Mouse (Mus musculus) MN1 (cell line): ENCODE measurements around the gene Trit1.
A peak's percentile ranks its signal among the peaks of the same experiment; 100 is the strongest.
"Not testable (repeated sequence)": the region's sequence is repeated elsewhere in the genome, so short reads cannot be mapped to it uniquely, and the experiment has no call there.

ENCODE experiments used
- DNase-seq: peaks from one replicate; pipeline ENCODE4 v3.0.0-alpha.2; 2016; ENCODE audit warnings: low spot score

The Trit1 gene

DNA sequence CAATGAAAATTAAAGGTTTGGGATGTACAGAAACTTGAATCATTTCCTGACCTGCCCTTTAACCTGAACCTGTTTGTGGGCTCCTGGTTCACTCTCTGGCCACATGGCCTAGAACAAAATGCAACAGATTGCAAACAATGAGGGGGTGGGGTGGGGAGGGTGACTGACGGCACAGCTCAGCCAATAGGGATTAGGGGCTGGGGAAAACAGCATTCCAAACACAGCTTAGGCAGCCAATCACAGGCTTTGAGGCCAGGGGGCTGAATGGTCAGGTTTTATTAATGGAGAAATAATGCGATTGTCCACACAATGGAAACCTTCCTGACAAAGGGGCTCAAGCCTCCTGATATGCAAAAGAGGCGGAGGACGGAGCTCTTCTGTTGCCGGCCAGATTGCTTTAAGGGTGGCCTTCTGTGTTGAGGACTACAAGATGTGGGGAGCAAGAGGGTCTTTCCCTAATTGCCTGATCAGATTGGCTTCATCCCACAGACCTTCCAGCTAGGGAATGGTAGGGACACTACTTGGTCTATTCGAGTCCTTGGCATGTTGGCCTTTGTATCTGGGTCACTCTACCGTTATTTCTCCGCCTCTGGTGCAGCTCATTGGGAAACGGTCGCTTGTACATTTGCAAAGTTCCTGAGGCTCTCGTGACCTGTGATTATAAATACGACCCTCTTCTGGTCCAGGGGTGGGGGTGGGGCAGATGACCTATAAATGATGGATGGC is 17.7 kb upstream of the Trit1 start:
- DNase-seq = peak; percentile 14

DNA sequence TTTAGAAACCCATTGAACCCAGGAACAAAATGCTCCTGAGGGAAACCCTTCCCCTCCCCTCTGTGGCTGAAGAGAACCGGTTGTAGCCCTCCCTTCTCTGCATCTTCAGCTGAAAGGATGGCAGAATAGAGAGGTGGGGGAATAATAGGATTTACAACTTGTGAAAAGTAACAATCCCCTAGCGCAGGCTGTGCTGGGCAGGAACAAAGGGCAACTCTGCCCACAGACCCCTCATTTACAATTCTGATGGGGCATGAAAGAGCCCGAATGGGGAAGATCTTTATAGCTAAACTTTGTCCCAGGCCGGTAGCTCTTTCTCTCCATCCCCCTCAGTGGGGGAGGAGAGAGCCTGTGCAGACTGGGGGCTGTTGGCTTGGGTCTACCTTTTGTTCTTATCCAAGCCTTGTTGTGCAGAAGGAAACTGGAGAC is 17.1 kb upstream of the Trit1 start:
- DNase-seq = no peak

DNA sequence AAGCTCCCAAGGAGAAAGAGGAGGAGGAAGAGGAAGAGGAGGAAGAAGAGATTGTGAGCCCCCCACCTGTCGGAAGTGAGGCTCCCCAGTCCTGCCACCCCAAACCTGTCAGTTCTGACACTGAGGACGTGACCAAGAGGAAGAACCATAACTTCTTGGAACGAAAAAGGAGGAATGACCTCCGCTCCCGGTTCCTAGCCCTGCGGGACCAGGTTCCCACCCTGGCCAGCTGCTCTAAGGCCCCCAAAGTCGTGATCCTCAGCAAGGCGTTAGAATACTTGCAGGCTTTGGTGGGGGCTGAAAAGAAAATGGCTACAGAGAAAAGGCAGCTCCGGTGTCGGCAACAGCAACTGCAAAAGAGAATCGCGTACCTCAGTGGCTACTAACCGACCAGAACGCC is 16.3 kb upstream of the Trit1 start:
- DNase-seq = no peak

DNA sequence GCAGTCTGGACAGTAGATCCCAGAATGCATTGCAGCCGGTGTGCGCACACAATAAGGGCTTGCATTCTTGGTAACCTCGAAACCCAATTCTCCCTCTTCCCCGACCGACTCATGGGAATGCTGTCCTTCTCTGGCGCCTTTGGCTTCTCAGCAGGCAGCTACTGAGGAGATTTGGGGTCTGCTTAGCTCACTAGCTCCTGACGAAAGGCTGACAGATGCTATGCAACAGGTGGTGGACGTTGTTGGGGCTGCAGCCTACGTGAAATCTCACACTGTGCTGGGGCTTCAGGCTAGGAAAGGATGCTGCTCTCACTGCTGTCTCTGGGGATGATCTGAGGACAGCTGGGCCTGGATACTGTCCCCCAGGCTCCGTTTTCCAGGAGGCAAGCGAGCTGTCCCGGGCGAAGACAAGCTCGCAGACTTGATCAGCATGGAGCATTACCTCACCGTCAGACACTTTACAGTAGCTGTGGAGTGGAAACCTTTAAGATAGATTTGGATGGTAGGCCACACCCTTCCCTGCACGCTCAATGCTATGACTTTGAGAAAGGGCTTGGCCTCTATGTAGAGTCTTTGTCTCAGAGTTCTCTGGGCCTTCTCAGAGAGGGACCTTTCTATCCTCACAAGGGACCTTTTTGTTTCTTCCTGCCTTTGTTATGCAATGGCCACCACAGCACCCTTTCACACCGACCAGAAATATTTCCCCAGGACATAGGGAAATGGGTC is 15.6 kb upstream of the Trit1 start:
- no peak for DNase-seq

DNA sequence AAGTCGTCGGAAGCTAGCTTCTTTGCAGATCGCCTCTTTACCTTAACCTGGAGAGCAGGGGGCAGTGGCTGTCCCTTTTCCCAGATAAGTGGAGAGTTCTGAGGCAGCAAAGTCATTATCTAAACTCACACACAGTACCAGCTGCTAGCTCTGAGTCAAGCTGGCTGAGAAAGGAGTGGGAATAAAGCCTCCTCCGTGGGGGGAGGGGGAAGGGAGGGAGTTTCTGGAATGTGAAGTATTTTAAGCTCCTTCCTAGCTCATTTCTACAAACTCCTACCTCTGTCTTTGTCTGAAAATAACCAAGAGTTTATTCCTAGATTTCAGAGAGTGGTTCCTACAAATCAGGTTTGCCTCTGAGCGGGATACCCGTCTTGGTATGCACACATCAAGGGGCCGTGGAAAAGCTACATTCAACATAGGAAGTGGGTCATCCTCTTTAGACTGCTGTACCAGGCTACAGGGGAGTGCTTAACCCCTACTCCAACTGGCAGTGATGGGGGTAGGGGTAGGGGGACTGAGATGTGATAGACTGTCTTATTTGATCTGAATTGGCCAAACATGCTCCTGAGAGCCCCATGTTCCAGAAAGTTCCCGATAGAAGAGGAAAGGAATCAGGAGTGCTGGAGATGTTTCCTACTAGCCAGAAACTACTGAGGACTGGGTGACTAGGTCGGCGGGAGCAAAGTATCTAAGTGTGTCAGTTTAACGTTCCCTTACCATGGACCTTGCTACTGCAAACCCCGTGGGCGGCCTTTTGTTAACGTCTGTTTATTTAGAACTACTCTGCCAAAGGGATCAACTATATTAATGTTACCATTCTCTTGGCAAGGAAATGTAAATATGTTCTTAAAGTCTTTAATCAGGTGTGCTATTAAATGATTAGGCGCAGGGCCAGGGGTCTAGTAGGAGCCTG is 11.1 kb upstream of the Trit1 start:
- DNase-seq = no peak

DNA sequence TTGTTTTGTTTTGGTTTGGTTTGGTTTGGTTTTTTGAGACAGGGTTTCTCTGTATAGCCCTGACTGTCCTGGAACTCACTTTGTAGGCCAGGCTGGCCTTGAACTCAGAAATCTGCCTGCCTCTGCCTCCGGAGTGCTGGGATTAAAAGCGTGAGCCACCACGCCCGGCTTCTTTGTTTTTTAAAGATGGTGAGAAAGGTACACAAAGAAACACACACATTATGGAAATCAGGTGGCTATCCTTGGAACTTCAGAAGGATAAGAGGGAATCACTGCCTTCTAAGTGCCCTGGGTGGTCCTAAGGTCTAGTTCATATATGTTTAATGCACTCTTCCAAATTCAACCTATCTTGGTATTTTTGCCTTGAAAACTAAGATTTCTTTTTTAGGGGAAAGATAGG is 3.9 kb upstream of the Trit1 start:
- not testable (repeated sequence) for DNase-seq

DNA sequence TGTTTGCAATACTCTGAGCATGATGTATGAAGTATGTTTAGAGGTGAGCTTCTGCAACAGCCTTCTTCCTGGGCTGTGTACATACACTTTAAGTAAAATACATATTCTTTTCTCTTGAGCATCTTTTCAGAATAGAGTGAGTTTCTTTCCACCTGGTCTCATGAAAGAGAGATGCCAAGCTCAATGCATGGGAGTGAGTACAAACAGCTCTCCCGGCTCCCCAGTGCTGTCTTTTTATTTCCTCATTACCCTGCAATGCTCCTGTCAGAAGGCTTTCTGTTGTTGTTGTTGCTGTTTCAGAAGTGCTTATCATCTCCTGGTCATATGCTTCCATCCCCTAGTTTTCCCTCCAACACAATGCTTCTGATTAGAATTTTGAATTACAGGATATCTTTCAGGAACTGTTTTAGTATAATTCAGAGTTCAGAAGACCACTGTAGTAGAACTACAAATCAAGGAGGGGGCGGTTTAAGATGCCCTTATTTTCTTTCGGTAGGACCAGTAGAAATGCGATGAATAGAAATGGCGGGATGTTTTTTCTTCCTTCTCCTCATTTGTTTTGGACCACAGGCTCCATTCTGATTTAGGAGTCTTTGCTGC is 3.0 kb upstream of the Trit1 start:
- DNase-seq = no peak

DNA sequence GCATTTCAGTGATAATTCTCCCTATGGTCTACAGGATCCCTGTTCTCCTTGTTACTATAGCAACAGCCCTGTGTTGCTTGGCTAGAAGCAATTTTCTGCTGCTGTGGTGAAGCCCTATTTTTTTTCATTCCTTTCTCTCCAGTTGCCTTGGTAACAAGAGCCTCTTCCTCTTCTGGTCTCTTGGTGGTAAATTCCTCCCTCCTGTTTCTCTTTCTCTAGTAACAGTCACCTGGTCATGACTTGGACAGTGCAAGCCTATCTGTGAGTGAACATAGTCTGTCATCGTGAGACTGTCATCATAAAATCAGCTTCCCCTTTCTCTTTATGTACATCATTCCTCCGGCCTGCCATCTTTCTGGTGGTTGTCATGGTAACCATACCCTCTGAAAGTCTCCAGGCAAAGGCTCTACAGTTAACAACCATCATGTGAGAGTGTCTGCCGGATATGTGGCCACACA is 2.4 kb upstream of the Trit1 start:
- DNase-seq = peak; percentile 59

DNA sequence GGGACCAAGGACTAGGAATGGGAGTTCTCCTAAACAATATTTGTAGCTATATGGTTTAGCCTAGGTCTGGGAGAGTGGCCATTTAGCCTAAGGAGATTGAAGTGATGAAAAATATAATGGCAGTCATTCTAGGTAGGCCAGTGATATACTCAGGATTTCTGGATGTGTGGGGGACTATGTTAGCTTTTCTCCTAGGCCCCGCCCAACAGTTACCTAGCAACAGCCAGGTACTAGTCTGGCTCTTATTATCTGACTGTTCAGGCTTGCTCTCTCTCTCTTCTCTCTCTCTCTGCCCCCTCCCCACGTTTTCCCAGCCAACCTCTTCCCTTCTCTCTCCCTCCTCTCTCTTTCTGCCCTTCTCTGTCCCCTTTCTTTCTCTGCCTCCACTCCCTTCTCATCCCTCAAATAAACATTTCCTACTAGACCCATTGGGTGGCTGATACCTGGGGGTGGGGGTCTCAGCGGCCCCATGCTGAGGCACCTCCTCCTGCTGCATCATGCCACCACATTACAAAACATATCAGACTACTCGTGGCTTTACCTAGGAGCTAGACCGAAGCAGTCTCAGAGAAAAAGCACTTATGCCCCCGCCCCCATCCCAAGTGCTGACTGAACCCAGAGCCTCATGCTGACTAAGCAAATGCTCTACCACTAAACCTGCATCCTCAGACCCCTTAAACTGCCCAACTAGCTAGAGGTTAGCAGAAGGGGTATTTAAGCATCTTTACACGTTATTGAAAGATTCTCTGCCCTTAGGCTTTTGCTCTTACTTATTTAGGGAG is 1.7 kb upstream of the Trit1 start:
- no peak for DNase-seq

DNA sequence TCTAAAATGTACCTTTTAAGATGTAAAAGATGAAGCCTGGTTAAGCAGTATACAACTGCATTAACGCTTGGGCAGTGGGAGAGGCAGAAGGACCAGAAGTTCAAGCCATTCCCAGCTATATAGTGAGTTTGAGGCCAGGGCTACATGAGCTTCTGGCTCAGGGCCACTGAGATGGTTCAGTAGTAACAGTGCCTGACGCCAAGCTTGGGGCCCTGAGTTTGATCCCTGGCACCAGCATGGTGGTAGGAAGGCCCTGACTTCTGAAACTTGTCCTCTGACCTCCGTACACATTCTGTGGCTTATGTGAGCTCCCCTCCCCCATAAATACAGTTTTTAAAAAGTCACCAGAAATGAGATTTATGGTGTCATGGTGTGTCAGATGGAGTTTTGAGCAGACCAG is 5.2 kb downstream of the Trit1 start:
- no peak for DNase-seq

DNA sequence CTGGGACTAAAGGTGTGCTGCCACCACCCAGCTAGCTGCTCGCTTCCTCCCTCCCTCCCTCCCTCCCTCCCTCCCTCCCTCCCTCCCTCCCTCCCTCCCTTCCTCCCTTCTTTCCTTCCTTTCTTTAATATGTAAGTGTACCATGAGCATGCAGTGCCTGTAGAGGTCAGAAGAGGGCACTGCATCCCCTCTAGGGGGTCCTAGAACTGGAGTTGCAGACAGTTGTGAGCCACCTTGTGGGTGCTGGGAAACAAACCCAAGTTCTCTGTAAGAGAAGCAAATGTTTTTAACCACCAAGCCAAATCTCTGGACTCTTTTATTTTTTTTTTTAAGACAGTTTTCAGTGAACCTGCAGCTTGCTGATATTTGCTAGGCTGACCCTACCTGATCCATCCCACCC is 6.5 kb downstream of the Trit1 start:
- no peak for DNase-seq

DNA sequence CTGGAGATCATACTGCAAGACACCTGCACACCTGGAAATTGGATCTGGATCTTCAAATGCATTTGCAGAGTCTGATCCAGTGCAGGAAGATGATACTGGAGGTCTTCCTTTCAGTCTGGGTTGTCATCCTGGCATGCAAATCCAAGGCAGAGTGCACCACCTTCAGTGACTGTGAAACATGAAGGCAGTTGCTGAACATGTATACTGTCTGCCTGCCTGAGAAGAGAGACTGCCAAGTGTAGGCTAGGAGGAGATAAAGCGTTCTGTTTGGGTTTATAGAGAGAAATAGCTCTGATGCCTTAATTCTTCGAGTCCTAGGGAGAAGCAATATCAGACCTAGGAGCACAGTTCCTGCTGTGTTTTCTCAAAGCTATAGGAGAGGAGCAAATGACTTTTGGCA is 9.0 kb downstream of the Trit1 start:
- no peak for DNase-seq

DNA sequence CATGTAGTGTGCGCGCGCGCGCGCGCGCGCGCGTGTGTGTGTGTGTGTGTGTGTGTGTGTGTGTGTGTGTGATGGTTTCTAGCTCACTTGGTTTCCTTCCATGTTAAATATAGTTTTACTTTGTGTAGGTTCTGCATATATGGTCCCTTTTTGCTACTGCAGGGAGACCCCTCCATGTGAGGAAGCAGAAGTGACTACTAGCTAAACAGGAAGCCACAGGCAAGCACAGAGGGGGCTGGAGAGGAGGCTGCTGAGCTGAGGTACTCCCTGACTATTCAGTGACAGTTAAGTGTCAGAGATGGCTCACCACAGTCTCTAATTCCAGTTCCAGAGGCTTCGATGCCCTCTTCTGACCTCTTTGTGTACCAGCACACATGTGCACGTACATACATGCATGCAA is 9.8 kb downstream of the Trit1 start:
- DNase-seq = no peak

DNA sequence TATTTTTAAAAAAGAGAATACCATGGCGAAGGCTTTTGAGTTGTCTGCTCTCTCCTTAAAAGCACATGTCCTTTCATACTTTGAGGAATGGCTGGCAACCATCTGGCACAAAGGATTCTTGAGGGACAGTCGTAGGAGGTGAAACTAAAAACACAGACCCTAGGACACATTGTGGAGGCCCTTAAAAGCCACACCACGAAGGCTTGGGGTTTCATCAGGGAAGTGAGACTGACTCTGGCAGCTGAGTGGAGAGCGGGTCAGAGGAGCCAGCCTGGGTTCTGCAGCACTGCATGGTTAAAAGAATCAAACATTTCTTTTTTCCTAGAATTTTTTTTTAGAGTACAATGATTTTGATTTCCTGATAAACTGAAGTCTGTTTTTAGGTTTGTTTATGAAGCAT is 10.2 kb downstream of the Trit1 start:
- no peak for DNase-seq

DNA sequence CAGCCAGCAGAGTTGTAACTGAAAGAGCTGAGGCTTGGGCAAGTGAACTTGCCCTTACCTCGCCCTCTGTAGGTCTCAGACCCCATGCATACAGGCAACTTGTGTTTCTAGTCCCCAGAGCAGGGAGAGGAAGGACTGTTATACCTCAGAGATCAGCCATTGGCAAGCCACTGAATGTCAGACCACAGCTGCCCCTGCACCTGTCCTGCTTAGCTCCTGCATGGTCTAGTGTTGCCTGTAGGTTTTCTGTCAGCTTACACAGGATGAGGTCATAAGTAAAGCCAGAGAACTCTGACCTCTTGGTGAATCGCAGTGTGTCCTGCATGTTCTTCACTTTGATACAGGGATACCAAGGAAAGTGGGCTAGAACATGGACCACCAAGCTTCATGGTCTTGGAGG is 18.4 kb downstream of the Trit1 start:
- DNase-seq = no peak

DNA sequence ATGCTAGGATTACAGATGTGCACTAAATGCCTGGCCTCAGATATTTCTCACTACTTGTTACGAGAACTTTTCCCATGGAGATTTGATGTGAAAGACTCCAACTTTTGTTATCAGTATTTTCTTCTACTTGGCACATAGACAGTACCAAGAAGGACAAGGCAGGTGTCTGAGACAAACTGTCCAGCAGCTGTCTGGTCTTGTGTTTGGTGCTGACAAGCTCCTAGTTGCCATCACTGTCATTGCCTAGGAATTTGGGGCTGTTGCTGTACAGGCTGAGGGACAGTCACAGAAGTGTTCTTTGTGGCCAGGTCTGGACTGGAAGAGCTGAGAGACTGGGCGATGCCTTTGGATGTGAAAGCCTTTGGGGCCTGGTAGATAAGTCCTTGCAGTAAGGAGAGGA is 19.2 kb downstream of the Trit1 start:
- no peak for DNase-seq

DNA sequence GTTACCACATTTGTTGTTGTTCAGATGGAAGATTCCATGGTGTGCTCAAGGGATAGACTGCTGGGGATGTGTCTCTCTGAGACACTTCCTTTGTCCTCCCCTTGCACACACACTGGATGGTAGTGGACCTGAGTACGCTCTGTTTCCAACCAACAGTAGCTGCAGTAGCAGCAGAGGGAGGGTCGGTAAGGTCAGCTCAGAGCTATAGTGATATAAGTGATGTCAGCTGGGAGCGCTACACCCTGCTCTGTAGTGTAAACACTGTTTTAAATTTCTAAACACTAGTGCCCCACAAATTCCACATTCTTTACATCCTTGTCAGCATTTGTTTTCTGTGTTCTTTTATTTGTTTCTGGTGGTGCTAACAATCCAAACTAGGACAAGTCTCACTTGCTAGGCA is 20.3 kb downstream of the Trit1 start:
- DNase-seq = no peak

DNA sequence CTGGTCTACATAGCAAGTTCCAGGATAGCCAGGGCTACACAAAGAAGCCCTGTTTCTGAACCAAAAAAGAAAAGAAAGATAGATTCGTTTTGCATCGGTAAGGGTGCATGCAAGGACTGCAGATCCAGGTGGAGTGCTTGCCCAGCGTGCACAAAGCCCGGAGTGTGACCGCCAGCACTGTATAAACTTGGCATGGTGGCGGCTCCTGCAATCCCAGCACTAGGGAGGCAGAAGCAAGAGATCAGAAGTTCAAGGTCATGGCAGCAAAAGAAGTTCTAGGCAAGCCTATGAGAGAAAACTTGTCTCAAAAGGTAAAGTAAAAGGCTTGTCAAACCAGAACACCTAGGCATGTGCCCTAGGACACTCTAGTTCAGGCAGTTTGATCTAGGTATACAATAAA is 24.7 kb downstream of the Trit1 start:
- no peak for DNase-seq

DNA sequence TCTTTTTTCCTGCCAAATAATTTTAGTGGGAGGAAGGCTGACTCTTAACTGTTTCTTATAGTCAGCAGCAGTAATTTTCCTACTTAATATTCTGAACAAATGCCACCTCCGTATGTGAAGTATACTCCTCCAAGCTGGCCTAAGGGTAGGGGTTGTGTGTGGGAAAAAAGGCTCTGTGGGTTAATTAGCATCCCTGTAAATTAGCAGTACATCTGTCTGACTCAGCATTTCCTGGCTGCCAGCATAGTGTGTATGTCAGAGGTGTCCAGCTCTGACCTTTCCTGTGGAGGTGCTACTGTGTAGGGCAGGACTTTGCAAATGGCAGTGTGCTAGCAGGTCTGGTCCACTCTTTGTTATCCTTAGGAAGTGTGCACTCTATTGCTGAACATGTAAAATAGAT is 27.5 kb downstream of the Trit1 start:
- no peak for DNase-seq

DNA sequence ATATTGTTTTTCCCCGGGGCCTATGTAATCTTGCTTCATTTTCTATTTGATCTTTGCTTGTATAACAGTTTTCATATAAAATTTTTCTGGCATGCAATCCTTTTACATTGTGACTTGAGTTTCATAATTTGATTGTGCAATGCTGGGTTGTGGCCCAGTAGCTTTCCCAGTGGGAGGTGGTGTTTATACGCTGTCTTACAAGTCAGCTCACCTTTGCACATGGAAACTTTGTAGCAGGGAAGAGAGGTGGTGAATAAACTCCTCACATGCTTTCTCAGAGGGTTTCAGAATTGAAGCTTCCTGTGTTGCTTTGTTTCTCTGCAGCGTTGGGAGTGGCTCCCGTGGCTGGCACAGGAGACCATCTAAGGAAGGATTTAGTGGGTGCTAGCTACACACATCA is 28.4 kb downstream of the Trit1 start:
- no peak for DNase-seq

DNA sequence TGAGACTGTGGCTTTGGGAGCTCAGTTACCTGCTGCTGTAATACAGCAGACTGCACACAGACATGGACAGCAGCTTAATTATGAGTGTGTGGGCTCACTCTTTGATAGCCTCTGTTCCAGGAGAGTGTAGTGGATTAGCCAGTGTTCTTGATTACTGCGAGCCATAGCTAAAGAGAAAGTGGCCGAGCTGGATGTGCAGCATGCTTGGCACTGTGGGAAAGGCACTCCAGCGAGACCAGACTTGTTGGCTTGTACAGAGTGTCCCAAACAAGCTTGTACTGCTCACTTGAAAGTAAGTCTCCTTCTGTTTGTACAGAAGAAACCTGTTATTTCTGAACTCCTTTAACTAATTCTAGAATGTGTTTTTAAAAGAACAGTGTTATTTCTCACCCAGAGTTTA is 29.9 kb downstream of the Trit1 start:
- DNase-seq = no peak
